Comparison of ENCODE assay signal across 8 mouse cellular contexts in the genomic region with DNA sequence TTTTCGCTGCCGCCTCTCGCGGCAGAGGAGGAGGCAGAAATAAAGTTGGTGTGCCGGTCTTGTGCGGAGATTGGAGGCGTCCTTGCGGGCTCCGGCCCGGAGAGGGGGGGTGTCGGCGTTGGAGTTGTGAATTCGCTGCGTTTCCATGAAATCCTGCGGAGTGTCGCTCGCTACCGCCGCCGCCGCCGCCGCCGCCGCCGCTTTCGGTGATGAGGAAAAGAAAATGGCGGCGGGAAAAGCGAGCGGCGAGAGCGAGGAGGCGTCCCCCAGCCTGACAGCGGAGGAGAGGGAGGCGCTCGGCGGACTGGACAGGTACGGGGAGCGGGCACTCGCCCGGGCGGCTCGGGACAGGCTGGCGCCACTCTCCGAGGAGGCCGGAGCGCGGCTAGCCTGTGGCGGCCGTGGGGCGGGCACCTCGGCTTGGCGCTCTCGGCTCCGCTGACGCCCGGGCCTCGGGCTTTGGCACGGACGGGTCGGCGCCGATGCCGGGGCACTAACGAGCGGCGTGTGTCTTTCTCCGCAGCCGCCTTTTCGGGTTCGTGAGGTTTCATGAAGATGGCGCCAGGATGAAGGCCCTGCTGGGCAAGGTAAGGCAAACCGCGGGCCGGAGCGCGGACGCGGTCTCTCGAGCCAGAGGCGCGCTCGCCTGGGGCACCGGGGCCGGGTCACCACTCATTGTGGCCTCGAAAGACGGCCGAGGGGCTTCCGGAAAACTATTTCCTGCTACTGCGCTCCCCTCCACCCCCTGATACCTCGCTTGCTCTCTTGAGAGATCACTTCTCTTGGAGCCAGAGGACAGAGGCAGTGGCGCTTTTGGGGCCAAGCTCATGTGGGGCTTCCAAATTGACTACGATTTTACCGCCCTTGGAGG. TPM values are rescaled to one million over a fixed set of nuclear protein-coding genes. Genes with fewer than 3 reads are reported as not detected.
DNase-seq lines count a peak whose midpoint lies in the region; ATAC-seq and TF ChIP-seq lines count a peak whose summit lies in the region.

No protein-coding gene starts in this region.

- peak overlapping the region; percentile 86 for H3K27ac ChIP-seq in bone marrow macrophage, adult 2 months (ENCODE audit: insufficient read depth, low read depth, low read length)
- H3K27ac ChIP-seq in heart, embryonic 14.5 days (replicated peaks in 1 of 2; ENCODE audit: control insufficient read depth in 1 of 2, insufficient read depth in 1 of 2, low read depth in 2 of 2, low read length in 2 of 2) = peak overlapping the region; percentile 98 to 99

- peak overlapping the region; percentile 86 for H3K9ac ChIP-seq in heart, embryonic 14.5 days (ENCODE audit: low read length)

- under 1% methylated on average over 85 of the region's 95 CpGs for WGBS in heart, embryonic 14.5 days

- H3K4me1 ChIP-seq in bone marrow macrophage, adult 2 months (ENCODE audit: control insufficient read depth, insufficient read depth, low read length) = no peaks in the 10 kb centered on the region
- H3K4me1 ChIP-seq in heart, embryonic 14.5 days (ENCODE audit: control insufficient read depth in 2 of 2, insufficient read depth in 2 of 2, low read length in 2 of 2) = no peaks in the 10 kb centered on the region

- TF ChIP-seq POLR2A in bone marrow macrophage, adult 2 months (IDR thresholded peaks at IDR 0.05; ENCODE audit: borderline replicate concordance, low read depth, low read length) = no peak

- H3K27me3 ChIP-seq in heart, embryonic 14.5 days (ENCODE audit: control insufficient read depth, insufficient read depth, low read length) = no peaks in the 10 kb centered on the region

- H3K36me3 ChIP-seq in heart, embryonic 14.5 days (ENCODE audit: control insufficient read depth, insufficient read depth, low read length) = no peaks in the 10 kb centered on the region

- TF ChIP-seq CTCF in bone marrow macrophage, adult 2 months (IDR thresholded peaks at IDR 0.05; ENCODE audit: low read depth, low read length) = no peak

- H3K9me3 ChIP-seq in heart, embryonic 14.5 days (ENCODE audit: control insufficient read depth, low read length) = no peaks in the 10 kb centered on the region

- peak overlapping the region; percentile 93 for H3K4me3 ChIP-seq in bone marrow macrophage, adult 2 months (ENCODE audit: insufficient read depth, low read length)
- H3K4me3 ChIP-seq in heart, embryonic 14.5 days (ENCODE audit: control insufficient read depth in 1 of 2, insufficient read depth in 1 of 2, low read depth in 1 of 2, low read length in 2 of 2) = peak overlapping the region; percentile 85 to 97

- H3K4me2 ChIP-seq in heart, embryonic 14.5 days (ENCODE audit: low read length) = peak overlapping the region; percentile 67

- ATAC-seq in erythroid progenitor cell, adult 5-6 weeks (replicated peaks; ENCODE audit: low FRiP score, poor library complexity, severe bottlenecking) = peak; percentile 43; the same call in 1 of the 2 replicates
- ATAC-seq in heart, embryonic 14.5 days (ENCODE audit: insufficient number of reproducible peaks, insufficient read depth, low FRiP score, low read depth) = peak; percentile 25; the same call in 1 of the 2 replicates
- ATAC-seq in neutrophil, adult 5-6 weeks (ENCODE audit: extremely low read depth, insufficient number of reproducible peaks, low FRiP score, poor library complexity, severe bottlenecking) = 0 out of 2 replicates have a peak, but pooled peaks have one; percentile 20

- DNase-seq in CD4-positive helper T cell, adult 2 months (ENCODE audit: low read depth, low spot score) = peak; percentile 72
- peak; percentile 63 for DNase-seq in kidney, postnatal 14 days
- DNase-seq in lung, adult 18-20 months = peak; percentile 55 to 75
- peak; percentile 53 for DNase-seq in testis, postnatal 14 days (ENCODE audit: low spot score)

RNA-seq across cellular contexts. Expression of gene Kdm6a, which starts 0.7 kb away (rescaled TPM):
- polyA plus RNA-seq in bone marrow macrophage, adult 2 months (2012; ENCODE audit: insufficient read depth, insufficient read length, missing spikeins) = 39.9 and 40.8 TPM in 2 replicates
- total RNA-seq in erythroid progenitor cell, adult 5-6 weeks (2015; ENCODE audit: low replicate concordance) = 64.9 and 99.3 TPM in 2 replicates
- 83.0 and 101 TPM in 2 replicates for total RNA-seq in erythroid progenitor cell, adult 5-6 weeks (2017; ENCODE audit: low replicate concordance)
- 18.8 and 28.3 TPM in 2 replicates for polyA plus RNA-seq in heart, embryonic 14.5 days (2014; fragmentation: Nextera tagmentation; extraction: Ambion mirVana)
- total RNA-seq in neutrophil, adult 5-6 weeks (2017) = 95.2 and 96.6 TPM in 2 replicates

RNA-seq across cellular contexts. Expression of gene Dusp21, which starts 17.4 kb away (rescaled TPM):
- not detected in 2 replicates for polyA plus RNA-seq in bone marrow macrophage, adult 2 months (2012; ENCODE audit: insufficient read depth, insufficient read length, missing spikeins)
- total RNA-seq in erythroid progenitor cell, adult 5-6 weeks (2015; ENCODE audit: low replicate concordance) = not detected in 2 replicates
- not detected in 2 replicates for total RNA-seq in erythroid progenitor cell, adult 5-6 weeks (2017; ENCODE audit: low replicate concordance)
- polyA plus RNA-seq in heart, embryonic 14.5 days (2014; fragmentation: Nextera tagmentation; extraction: Ambion mirVana) = not detected in 2 replicates
- not detected in 2 replicates for total RNA-seq in neutrophil, adult 5-6 weeks (2017)

Comparison
In these comparisons a context has a peak if more than half of its experiments do, and no peak if none do; other contexts are left out.
1. Peak in every context shown above with its lines: DNase-seq, ATAC-seq, H3K4me3 ChIP-seq and H3K27ac ChIP-seq.